Mouse (Mus musculus): ENCODE measurements around the gene Csgalnact2.

Csgalnact2 gene

DNA sequence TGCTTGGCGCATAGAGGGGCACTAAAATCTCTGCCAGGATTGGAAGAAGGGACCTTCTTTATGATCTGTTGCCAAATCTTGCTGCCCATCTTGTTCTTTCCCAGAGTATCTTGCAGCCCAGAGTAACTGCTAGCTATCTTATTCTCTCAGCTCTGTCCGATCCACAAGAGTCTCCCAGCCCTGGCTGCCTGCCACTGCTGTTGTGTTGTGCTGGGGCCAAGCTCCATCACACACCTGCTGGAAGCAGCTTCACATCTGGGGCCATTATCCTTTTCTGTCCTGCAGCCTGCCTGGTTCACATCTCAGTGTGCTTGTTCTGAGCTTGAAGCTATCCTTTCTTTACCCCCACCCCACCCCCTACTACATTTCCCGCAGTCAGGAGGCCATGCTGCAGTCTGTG is 62.7 kb downstream of the Csgalnact2 start:
- DNase-seq (ENCODE audit: low spot score): peak; percentile 24

DNA sequence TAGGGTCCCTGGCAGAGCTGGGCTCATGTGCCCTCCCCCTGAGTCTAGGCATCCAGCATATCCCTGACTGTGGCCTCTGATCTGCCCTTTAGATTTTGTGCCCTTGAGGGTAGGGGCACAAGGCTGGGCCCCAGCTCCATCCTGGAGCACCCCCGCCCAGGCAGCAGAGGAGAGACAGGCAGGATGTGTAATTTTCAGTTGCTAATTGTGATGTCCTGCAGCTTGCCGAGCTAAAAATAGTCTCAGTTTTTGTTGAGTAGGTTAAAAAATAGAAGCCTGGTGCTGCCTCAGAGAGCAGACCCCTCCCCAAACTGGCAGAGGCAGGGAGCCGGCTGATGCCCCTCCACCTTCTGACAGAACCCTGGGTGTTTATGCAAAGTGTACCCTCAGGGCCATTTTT is 64.8 kb downstream of the Csgalnact2 start:
- no peak for DNase-seq (ENCODE audit: low spot score)

DNA sequence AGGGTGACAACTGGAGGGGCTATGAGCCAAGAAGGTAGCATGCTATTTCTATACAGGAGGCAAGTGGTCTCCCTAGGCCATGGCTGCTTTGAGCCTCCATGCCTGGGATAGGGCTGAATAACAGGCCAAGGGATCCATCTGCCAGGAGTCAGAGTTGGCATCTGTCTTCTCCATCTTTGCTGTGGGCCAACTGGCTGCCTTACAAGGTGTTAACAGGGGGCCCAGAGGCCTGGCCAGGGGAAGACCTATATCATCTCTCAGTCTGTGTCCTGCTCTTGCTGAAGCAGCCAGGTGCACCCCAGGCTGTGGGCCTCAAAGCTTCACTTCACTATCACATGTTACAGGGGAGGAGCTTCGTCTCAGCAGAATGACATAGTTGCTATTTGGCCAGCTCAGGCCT is 66.8 kb downstream of the Csgalnact2 start:
- no peak for DNase-seq (ENCODE audit: low spot score)

DNA sequence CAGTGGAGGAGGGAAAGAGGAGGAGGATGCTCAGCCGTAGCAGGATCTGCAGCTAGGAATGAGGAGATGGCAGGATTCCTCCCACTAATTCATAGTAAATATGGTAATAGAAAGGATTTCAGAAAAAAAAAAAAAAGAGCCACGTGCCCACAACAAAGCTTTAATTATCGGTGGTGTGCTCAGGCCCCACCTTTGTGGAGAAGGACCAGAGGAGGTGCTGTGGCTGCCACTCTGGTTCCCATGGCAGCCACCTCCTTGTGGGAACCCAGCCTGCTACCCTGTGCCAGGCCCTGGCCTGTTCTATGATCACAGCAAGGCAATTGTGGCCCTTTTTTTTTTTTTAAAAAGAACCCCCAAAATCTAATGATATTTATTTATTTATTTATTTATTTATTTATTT is 67.5 kb downstream of the Csgalnact2 start:
- DNase-seq (ENCODE audit: low spot score): no peak

DNA sequence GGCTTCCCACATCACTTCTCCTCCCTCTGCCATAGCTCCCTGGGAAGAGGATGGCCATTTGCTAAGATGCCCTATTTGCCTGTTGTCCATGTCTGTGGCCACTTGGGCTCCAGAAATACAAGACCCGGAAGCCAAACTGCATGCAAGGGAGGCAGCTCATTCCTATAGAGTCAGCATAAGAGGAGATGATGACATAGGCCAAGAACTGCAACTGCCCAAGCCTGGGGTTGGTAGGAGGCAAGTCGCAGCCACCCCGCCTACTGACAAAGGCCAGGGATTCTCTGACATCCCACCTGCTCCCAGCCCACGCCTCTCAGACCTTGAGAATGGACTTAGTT is 68.0 kb downstream of the Csgalnact2 start:
- DNase-seq (ENCODE audit: low spot score): no peak

DNA sequence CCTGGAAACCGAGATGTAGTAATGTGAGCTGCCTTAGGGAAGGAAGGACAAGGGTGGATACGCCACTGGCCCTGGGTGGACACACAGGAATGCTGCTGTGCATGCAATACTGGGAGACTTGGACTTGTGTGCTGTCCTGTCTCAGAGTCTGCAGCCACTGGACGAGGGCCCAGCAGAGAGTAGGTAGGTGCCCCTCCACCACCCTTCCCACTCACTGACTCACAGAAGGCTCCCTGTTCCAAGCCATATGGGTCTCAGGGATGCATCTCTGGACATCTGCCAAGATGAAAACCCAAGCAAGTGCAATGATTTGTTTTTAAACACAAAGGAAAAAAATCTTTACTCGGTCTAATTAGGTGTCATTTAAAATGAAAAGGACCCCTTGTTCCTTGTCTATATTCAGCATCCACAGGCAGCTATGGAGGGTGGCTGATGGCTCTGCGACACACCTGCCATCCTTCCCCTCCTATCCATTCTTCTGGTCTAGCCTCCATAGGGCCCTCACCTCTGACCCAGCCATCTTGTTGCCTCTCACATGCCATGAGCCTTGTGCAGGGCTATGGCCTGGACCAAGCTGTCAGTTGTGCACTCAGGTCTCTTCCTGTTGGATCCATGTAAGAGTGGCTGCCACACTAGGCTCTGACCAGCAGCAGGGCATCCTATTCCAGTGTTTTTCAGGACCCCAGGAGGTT is 68.5 kb downstream of the Csgalnact2 start:
- peak; percentile 61 for DNase-seq (ENCODE audit: low spot score)

DNA sequence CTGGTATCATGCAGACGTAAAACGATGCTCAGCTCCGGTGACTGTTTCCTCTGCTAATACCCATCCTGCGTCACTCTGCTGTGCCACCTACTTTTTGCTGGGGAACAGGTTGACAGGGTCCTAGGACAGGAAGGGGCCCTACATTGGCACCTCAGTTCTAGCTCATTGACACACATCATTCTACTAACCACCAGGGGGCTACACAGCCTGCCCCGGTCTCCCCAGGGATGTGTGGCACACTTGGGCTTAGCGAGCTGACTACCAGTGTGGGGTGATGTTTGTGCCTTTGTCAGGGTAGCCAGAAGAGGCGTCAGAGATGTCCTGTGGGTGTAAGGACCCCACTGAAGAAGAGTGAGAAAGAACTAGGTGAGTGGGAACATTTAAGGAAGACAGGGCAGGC is 71.2 kb downstream of the Csgalnact2 start:
- DNase-seq (ENCODE audit: low spot score): peak; percentile 25

DNA sequence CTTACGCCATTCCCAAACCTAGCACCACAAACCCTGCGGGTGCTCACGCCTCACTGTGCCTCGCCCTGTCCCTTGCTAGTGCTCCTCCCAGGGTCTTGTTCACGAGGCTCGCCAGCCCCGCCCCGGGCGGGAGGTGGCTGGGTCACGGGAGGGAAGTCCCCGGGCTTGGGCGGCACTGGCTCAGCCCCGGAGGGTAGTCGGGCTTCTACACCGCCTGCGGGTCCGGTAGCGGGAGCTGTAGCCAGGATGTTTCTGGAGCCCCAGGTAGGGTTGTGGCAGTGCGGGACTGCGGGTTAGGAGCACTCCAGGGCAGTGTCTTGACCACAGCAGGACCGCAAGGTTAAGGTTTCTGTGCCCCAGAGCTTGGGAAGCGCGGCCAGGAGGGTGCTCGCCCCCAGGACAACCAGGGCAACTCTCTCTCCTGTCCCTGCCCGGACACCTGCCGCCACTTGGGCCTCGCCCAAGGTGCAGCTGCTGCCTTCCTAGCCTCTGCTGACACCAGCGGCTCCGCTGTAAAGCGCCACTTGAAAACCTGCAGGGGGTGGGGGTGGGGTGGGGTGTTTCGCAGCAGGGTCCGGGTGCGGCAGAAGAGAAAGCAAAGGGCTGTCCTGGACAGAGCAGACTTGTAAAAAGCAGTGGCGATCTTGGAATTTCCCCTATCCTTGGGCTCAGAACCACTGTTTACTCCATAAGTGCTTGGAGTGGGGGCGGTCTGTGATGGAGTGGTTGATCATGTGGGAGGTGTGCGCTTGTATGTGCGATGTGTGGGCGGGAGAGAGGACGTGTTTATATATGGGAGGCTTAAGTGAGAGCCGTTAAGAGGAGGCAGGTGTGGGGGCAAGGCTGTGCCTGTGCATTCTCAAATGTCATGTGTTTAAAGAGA is 72.5 kb downstream of the Csgalnact2 start:
- DNase-seq (ENCODE audit: low spot score): peak; percentile 66

DNA sequence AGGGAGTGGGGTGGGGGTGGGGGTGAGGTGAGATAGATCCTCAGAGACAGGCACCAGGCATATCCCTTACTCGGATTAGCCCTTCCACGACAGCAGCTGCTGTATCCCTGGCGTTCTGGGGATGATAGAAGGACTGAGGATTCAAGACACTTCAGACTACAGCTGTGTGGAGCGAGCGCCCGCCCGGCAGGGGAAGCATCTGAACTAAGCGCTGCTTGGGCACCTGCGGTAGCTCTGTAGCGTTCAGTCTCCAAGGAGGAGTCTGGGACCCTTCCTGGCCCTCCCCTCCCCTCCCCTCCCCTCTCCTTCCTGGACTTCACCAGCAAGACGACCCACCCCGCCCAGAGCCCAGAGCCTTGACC is 73.1 kb downstream of the Csgalnact2 start:
- no peak for DNase-seq (ENCODE audit: low spot score)

DNA sequence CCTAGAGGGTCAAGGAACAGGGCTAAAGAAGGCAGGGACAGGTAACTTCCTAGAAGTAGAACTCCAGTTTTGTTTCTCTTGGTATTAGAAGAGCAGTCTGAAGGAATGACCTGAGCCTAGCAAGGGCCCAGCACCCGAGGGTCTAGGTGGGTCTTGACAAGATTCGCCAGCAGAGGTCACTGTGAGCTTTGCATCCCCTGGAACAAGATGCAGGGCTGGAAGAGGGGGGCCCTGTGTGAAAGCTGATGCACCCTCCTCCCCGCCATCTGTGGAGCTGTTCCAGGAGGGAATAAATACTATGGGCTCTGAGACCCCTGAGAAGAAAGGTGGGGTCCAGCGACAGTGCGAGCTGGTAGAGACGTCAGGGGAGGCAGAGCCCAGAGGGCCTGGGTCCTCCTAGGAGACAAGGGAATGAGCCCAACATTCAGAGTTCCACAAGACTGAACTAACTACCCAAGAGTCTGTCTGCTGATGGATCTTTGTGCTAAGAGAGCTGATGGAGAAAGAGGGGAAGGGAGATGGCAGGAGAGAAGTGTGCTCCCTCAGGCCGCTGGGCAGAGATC is 73.9 kb downstream of the Csgalnact2 start:
- peak; percentile 79 for DNase-seq (ENCODE audit: low spot score)

DNA sequence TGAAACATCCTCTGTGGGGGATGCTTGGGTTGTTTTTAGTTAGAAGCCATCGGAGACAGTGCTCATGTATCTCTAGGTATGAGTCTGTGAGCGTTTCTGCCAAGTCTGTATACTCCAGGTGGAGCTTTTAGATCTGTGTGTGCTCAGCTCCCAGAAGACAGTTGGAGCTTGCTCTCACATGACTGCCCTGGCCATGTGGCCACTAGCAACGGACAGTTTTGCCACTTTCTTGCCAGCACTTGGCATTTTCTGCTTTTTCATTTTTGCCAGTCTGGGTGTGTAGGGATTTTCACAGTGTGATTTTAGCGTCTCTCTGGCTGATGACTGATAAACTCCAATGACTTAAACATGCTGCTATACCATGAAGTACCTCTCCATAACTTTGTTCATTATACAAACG is 75.7 kb downstream of the Csgalnact2 start:
- DNase-seq (ENCODE audit: low spot score): no peak

DNA sequence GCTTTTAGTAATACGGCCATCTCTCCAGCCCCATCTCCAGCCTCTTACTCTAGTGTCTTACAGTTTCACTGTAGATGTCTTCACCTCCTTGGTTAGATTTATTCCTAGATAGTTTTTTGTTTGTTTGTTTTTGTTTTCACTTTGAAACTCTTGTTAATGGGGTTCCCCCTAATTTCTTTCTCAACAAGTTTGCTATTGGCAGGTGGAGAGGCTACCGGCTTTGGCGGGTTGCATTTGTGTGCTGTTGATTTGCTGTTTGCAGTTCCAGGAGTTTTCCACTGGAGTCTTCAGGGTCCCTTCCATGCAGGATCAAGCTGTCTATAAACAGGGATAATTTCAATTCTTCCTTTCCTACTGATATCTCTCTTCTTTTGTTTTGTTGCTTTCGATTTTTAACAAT is 77.7 kb downstream of the Csgalnact2 start:
- no peak for DNase-seq (ENCODE audit: low spot score)

Data from MN1 (cell line).